Mouse (Mus musculus) kidney, postnatal 25 days (tissue): ENCODE measurements around the gene Ralgapa1.

Source experiments
- DNase-seq, 2 experiments: peaks; one replicate each; pipeline ENCODE4 v3.0.0; 2021; ENCODE audit warnings: mixed read lengths in 2 of 2

The Ralgapa1 gene

GRCm38 (mm10) chr12:55820661-55821314, at the start of gene Ralgapa1:
Ralgapa1 (minus strand) TSS chr12:55821167.
- peak; percentile 90 to 93 for DNase-seq

- DNase-seq = no peak
Measured at GRCm38 (mm10) chr12:55869622-55870322, 48.8 kb upstream of the Ralgapa1 start.

- no peak for DNase-seq
Measured at GRCm38 (mm10) chr12:55867738-55868137, 46.8 kb upstream of the Ralgapa1 start.

DNA sequence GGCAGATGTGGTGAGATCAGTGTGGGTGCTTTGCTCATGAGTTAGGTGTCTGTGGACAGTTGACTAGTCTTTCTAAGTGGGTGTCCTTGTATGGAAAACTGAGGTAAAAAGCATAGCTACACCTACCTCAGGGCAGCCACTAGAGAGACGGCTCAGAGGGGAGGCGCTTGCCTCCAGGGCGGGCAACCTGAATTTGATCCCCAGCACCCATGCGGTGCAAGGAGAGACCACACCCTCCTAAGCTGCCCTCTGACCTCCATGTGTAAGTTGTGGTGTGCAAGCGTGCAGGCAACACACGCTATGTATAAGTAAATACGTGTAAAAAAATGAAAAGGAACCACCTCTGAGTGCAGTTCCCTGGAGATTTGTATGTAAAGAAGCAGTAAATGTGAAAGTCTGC, 39.7 kb upstream of the Ralgapa1 start:
- no peak for DNase-seq

DNA sequence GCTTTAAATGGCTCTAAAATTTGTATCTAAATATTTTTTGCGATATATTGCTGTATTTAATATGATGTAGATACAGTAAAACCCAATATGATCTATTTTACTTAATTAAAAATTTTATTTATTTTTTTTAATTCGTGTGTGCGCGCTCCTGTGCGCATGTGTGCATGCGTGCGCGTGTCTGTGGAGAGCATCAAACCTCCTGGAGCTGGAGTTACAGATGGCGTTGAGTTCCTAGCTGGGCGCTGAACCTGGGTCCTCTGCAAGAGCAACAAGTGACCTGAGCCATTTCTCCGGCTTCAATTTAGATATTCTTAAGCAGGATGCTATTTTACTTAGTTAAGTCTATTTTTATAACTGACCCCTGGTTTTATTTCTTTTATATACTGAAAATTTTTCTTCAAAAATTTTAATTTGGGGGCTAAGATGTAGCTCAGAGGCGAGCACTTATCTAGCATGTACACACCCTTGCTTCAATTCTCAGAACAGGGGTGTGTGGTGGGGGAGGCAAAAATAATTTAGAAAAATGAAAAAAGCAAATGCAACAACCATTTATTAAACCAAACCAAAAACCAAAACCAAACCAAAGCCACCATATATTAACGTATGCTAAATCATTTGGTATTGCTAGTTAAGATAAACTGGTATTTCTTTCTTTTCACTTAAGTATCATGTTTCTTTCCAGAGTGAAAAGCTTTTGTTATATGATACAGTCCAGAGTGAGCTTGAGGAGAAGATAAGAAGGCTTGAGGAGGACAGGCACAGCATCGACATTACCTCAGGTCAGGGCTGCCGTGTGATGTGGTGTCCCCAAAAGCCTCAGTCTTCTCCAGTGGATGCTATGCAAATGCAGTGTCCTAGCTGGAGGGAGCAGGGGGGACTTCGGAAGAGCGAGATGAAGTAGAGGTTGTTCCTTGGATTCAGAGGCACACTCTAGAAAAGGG, 38.7 kb upstream of the Ralgapa1 start:
- no peak for DNase-seq

DNA sequence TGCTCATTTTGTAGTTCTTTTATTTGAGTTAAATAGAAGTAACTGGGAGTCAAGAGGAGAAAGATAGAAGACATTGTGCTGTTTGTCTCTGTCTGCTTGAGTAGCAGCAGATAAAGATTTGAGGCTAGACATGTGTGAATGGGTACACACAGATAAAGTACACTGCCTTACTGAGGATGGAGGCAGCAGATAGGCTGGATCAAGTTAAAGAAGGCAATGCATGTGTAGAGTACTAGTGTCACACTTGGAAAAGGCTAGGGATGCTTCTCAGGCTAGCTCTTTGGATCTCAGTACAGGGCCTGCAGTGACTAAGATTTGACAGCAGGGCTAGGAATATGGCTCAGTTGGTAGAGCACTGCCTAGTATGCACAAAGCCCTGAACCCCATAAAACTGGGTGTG, 29.7 kb upstream of the Ralgapa1 start:
- DNase-seq = no peak

GRCm38 (mm10) chr12:55847851-55848250, 26.9 kb upstream of the Ralgapa1 start:
- no peak for DNase-seq

- DNase-seq = peak in 1 of 2 experiments; percentile 64
Measured at GRCm38 (mm10) chr12:55846741-55847140, 25.8 kb upstream of the Ralgapa1 start.

- DNase-seq = no peak
Measured at GRCm38 (mm10) chr12:55837495-55837894, 16.5 kb upstream of the Ralgapa1 start.

DNA sequence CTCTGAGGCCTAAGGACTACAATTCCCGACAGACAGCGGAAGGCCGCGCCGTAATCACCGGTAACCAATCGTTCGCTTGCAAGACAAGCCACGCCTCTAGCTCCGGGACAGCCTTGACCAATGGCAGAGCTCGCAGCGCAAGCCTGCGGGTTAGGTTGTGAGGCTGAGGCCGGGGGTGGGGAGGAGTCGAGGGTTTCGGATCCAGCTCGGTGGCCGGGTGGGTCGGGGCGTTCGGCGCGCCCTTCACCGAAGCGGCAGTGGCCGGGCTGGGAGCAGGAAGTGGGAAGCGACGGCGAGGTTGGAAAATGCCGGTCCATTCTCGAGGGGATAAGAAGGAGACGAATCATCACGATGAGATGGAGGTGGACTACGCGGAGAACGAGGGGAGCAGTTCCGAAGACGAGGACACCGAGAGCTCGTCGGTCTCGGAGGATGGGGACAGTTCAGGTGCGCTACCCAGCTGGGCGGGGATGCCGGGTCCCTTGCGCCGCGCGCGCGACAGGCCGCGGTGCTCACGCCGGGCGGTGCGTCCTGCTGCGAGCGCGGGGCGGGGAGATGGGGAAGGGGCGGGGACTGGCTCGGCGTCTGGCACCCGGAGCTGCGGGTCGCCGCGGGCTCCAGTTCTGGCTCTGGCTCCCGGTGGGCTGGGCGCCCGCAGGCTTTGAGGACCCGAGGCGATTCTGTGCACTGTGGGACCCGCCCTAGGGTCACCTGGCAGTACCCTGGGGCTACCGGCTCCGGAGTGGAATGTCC, 15.4 kb upstream of the Ralgapa1 start, which contains the start of gene Brms1l:
Gene Brms1l (plus strand): TSS at position 126 of the 753 bp plus-strand sequence.
- peak; percentile 98 to 99 for DNase-seq

- no peak for DNase-seq
Measured at GRCm38 (mm10) chr12:55835857-55836198, 14.9 kb upstream of the Ralgapa1 start.

GRCm38 (mm10) chr12:55834891-55835290, 13.9 kb upstream of the Ralgapa1 start:
- DNase-seq = no peak

- no peak for DNase-seq
Measured at GRCm38 (mm10) chr12:55833906-55834625, 13.1 kb upstream of the Ralgapa1 start.

GRCm38 (mm10) chr12:55832961-55833360, 12.0 kb upstream of the Ralgapa1 start:
- no peak for DNase-seq

DNA sequence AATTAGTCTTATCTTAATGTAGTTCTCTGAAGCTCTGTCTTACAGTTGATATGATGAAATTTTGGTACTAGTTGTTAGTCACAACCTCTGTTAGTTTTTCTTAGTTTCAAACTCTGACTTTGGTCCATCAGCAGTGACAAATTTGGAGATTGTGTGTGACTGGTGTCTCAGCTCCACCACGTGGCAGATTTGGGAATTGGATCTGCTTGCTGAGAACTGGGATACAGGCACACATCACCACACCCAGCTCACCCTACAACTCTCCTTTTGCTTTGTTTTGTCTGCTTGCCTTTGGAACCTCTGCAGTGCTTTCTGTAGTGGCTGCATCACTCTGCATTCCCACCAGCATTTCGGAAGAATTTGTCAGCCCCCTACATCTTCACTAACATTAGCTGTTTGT, 10.1 kb upstream of the Ralgapa1 start:
- DNase-seq = peak; percentile 71 to 88

GRCm38 (mm10) chr12:55825537-55825936, 4.6 kb upstream of the Ralgapa1 start:
- DNase-seq = no peak

GRCm38 (mm10) chr12:55824027-55824426, 3.1 kb upstream of the Ralgapa1 start:
- no peak for DNase-seq

DNA sequence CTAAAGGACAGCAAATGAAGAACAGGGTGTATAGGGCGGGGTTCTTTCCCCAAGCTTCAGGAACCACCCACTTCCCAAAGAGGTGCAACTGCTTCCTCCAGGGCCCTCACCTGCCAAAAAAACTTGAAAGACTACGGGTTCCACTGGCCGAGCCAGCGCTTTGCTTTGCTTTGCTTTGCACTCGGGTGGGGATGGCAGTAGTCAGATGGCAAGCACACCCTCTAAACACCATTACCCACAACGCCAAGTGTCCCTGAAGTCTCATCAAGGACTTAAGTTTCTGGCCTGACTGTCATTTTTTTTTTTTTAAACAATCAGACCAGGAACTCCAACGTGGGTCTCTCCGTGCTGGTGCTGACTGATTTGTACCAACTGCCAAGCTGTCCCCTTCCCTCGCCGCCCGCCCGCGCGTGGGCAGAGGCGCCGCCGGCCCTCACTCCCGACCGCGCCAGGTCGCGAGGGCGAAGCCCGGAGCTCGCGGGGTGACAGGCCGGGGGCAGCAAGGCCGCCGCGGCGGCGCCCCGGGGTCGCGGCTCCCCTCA, 777 bp downstream of the Ralgapa1 start:
- DNase-seq = peak; percentile 29 to 58

GRCm38 (mm10) chr12:55816488-55816887, 4.5 kb downstream of the Ralgapa1 start:
- no peak for DNase-seq

GRCm38 (mm10) chr12:55805035-55805434, 15.9 kb downstream of the Ralgapa1 start:
- DNase-seq = no peak

DNA sequence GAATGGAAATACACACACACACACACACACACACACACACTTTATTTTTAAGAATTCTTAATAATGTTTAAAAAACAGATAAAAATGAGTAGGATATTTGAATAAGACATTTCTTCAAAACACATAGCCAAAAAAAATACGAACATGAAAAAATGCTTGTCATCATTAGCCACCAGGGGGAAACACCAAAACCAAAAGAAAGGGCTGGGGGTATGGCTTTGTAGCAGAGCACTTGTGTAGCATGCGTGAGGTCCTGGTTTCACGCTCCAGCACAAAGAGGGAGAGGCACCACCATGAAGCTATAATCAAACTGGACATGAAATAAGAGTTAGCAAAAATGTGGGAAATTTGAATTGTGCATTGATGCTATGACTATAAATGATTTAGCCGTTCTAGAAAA, 19.8 kb downstream of the Ralgapa1 start:
- no peak for DNase-seq

GRCm38 (mm10) chr12:55800144-55800543, 20.8 kb downstream of the Ralgapa1 start:
- DNase-seq = no peak
